Mouse (Mus musculus): ENCODE measurements at regions not wholly inside any gene's neighbourhood (a gene's known extent, or its start where the extent isn't known, plus 50 kb on each side); places are given as distances from the start of the nearest gene placed in this dataset.

GRCm38 (mm10) chr8:89152331-89152730, 108.4 kb upstream of the Sall1 start:
- no peak for DNase-seq

- DNase-seq = no peak
Observed at GRCm38 (mm10) chr8:89150952-89151351, 107.0 kb upstream of the Sall1 start.

- DNase-seq = no peak
Observed at GRCm38 (mm10) chr8:89141529-89142235, 97.7 kb upstream of the Sall1 start.

GRCm38 (mm10) chr8:89139876-89140275, 95.9 kb upstream of the Sall1 start:
- no peak for DNase-seq

- no peak for DNase-seq
Observed at GRCm38 (mm10) chr8:89138416-89139125, 94.6 kb upstream of the Sall1 start.

GRCm38 (mm10) chr8:89134581-89135484, 90.9 kb upstream of the Sall1 start:
- no peak for DNase-seq

GRCm38 (mm10) chr8:89134058-89134457, 90.1 kb upstream of the Sall1 start:
- DNase-seq = no peak

- DNase-seq = no peak
Observed at GRCm38 (mm10) chr8:89121051-89121450, 77.1 kb upstream of the Sall1 start.

- DNase-seq = no peak
Observed at GRCm38 (mm10) chr8:89107895-89108660, 64.1 kb upstream of the Sall1 start.

- DNase-seq = no peak
Observed at GRCm38 (mm10) chr8:89106346-89106745, 62.4 kb upstream of the Sall1 start.

- DNase-seq = no peak
Observed at GRCm38 (mm10) chr8:89097396-89097795, 53.4 kb upstream of the Sall1 start.

Measured in spleen, adult 18-20 months (tissue).